Mouse (Mus musculus): Measurements from ENCODE around the gene Olfr273.
"Not testable (repeated sequence)": the region's sequence is repeated elsewhere in the genome, so short reads cannot be mapped to it uniquely, and the experiment has no call there.

The Olfr273 gene

GRCm38 (mm10) chr4:52859136-52859535, at the start of gene Olfr273:
Olfr273 (minus strand) TSS chr4:52859236.
- no peak for DNase-seq

GRCm38 (mm10) chr4:52864156-52864555, 5.1 kb upstream of the Olfr273 start:
- DNase-seq = no peak

- DNase-seq = no peak
These were observed 9.4 kb downstream of the Olfr273 start for GRCm38 (mm10) chr4:52849672-52850071.

GRCm38 (mm10) chr4:52849039-52849635, 9.9 kb downstream of the Olfr273 start:
- peak; percentile 3 for DNase-seq

- not testable (repeated sequence) for DNase-seq
These were observed 13.6 kb downstream of the Olfr273 start for GRCm38 (mm10) chr4:52845411-52845810.

- no peak for DNase-seq
These were observed 37.7 kb downstream of the Olfr273 start for GRCm38 (mm10) chr4:52821375-52821774.

GRCm38 (mm10) chr4:52814304-52814703, 44.7 kb downstream of the Olfr273 start, which contains the start of gene Olfr275:
Olfr275 (plus strand) TSS chr4:52814604.
- no peak for DNase-seq

GRCm38 (mm10) chr4:52811871-52812270, 47.2 kb downstream of the Olfr273 start:
- no peak for DNase-seq
